In the genomic region with DNA sequence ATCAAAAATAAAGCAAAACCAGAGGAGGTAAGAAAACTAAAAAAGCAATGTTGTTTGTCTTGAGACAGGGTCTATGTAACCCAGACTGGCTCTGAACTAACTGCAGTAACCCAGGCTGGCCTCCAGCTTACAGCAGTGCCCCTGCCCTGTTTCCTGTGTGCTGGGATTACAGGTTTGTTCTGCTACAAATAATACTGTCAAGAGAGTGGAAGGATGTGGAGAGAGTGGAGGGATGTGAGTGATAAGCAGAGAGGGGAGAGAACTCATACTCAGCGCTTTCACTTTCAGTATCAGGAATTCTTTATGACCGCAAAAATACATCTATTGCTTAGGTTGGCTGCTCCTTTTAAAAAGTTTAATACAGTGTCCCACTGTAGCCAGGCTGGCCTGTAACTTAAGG, we compare ENCODE assay signal across 22 mouse cellular contexts. TPM values are rescaled to one million over a fixed set of nuclear protein-coding genes. Genes with fewer than 3 reads are reported as not detected.
DNase-seq lines count a peak whose midpoint lies in the region; ATAC-seq and TF ChIP-seq lines count a peak whose summit lies in the region.
"Had no signal": no experiment of that assay in that cellular context is flagged by ENCODE, and none has a peak within 500 bp of the region (broad histone marks: within the 10 kb centered on the region; RNA-seq: fewer than 3 reads in every experiment).

No protein-coding gene starts in this region.

- H3K9me3 ChIP-seq in heart, embryonic 15.5 days (replicated peaks): no peaks in the 10 kb centered on the region
- H3K9me3 ChIP-seq in heart, embryonic 10.5 days: no peaks in the 10 kb centered on the region
- H3K9me3 ChIP-seq in lung, postnatal 0 days (ENCODE audit: low read length): no peaks in the 10 kb centered on the region
- H3K9me3 ChIP-seq: forebrain, embryonic 15.5 days; hindbrain, embryonic 13.5 days; limb, embryonic 12.5 days had no signal

- TF ChIP-seq CTCF in lung, postnatal 0 days (IDR thresholded peaks at IDR 0.05): no peak

- no peak for DNase-seq in heart, embryonic 10.5 days (ENCODE audit: low spot score)
- DNase-seq in lung, postnatal 0 days (ENCODE audit: low spot score): no peak
- DNase-seq in lung, postnatal 14 days: no peak
- peak; percentile 59 for DNase-seq in naive thymus-derived CD4-positive, alpha-beta T cell, adult 2 months (ENCODE audit: low read depth)
- no peak for DNase-seq in layer of hippocampus, adult 9-10 months (ENCODE audit: low spot score)
- no peak for DNase-seq in heart, postnatal 36 days
- DNase-seq: adrenal gland, postnatal 25 days; cerebellum, adult 9-11 months; kidney, adult 18-20 months; lung, adult 18-20 months; spleen, adult 18-20 months; thymus, postnatal 4 days had no signal

- no peak for ATAC-seq in heart, embryonic 15.5 days (replicated peaks; ENCODE audit: insufficient number of reproducible peaks, insufficient read depth, low FRiP score, low read depth)
- no peak for ATAC-seq in lung, postnatal 0 days
- peak; percentile 48 for ATAC-seq in granulocyte monocyte progenitor cell, adult 5-6 weeks (replicated peaks; ENCODE audit: poor library complexity, severe bottlenecking)
- ATAC-seq: forebrain, embryonic 15.5 days had no signal

- no peaks in the 10 kb centered on the region for H3K27me3 ChIP-seq in heart, embryonic 15.5 days
- no peaks in the 10 kb centered on the region for H3K27me3 ChIP-seq in heart, embryonic 10.5 days (ENCODE audit: insufficient read depth, poor library complexity, severe bottlenecking)
- H3K27me3 ChIP-seq in lung, postnatal 0 days (replicated peaks; ENCODE audit: insufficient read depth, low read length): no peaks in the 10 kb centered on the region
- H3K27me3 ChIP-seq: forebrain, embryonic 15.5 days; hindbrain, embryonic 13.5 days; limb, embryonic 12.5 days had no signal

- no peak for TF ChIP-seq EP300 in lung, postnatal 0 days (IDR thresholded peaks at IDR 0.05)

- H3K27ac ChIP-seq in heart, embryonic 15.5 days: peak overlapping the region; percentile 21; the same call in 1 of the 2 replicates
- no peak overlapping the region for H3K27ac ChIP-seq in heart, embryonic 10.5 days
- H3K27ac ChIP-seq in lung, postnatal 0 days (ENCODE audit: low read length): no peak overlapping the region
- H3K27ac ChIP-seq: forebrain, embryonic 15.5 days; hindbrain, embryonic 13.5 days; limb, embryonic 12.5 days had no signal

- no peak overlapping the region for H3K9ac ChIP-seq in heart, embryonic 15.5 days
- no peak overlapping the region for H3K9ac ChIP-seq in lung, postnatal 0 days (replicated peaks; ENCODE audit: low read depth)
- H3K9ac ChIP-seq: forebrain, embryonic 15.5 days; hindbrain, embryonic 13.5 days; limb, embryonic 12.5 days had no signal

- no peak overlapping the region for H3K4me3 ChIP-seq in heart, embryonic 15.5 days
- no peak overlapping the region for H3K4me3 ChIP-seq in heart, embryonic 10.5 days
- no peak overlapping the region for H3K4me3 ChIP-seq in lung, postnatal 0 days (ENCODE audit: low read depth, low read length)
- H3K4me3 ChIP-seq: forebrain, embryonic 15.5 days; hindbrain, embryonic 13.5 days; limb, embryonic 12.5 days had no signal

- intact Hi-C loops in heart, postnatal 36 days (cut with DNase I): no loop called here

- no peaks in the 10 kb centered on the region for H3K36me3 ChIP-seq in heart, embryonic 15.5 days
- H3K36me3 ChIP-seq in heart, embryonic 10.5 days: peaks cover 8% of the 10 kb centered on the region; the same call in 1 of the 2 replicates
- no peaks in the 10 kb centered on the region for H3K36me3 ChIP-seq in lung, postnatal 0 days (ENCODE audit: insufficient read depth, low read length)
- H3K36me3 ChIP-seq: forebrain, embryonic 15.5 days had no signal

- WGBS in heart, embryonic 15.5 days: 58% methylated on average over 2 of the region's 2 CpGs
- WGBS in heart, embryonic 10.5 days: 77% methylated on average over 2 of the region's 2 CpGs
- 50% methylated on average over 2 of the region's 2 CpGs for WGBS in lung, postnatal 0 days

- peaks cover 6% of the 10 kb centered on the region; the same call in 1 of the 2 replicates for H3K4me1 ChIP-seq in heart, embryonic 15.5 days (replicated peaks)
- no peaks in the 10 kb centered on the region for H3K4me1 ChIP-seq in heart, embryonic 10.5 days
- peaks cover 4% of the 10 kb centered on the region; the same call in 1 of the 2 replicates for H3K4me1 ChIP-seq in lung, postnatal 0 days (ENCODE audit: insufficient read depth, low read depth, low read length)
- H3K4me1 ChIP-seq: forebrain, embryonic 15.5 days; limb, embryonic 12.5 days had no signal

- no peak overlapping the region for H3K4me2 ChIP-seq in heart, embryonic 15.5 days
- H3K4me2 ChIP-seq in lung, postnatal 0 days (replicated peaks; ENCODE audit: low read depth, low read length): 0 out of 2 replicates have a peak overlapping the region, but pooled peaks have one; percentile 17
- H3K4me2 ChIP-seq: forebrain, embryonic 15.5 days; hindbrain, embryonic 13.5 days; limb, embryonic 12.5 days had no signal

RNA-seq across cellular contexts. Expression of a gene that starts 8.4 kb away (rescaled TPM):
- polyA plus RNA-seq in heart, embryonic 15.5 days (2015; fragmentation: Nextera tagmentation; extraction: Ambion mirVana): 4.2 and 5.4 TPM in 2 replicates
- 3.0 and 3.6 TPM in 2 replicates for polyA plus RNA-seq in heart, embryonic 10.5 days (2016; fragmentation: Nextera tagmentation; extraction: Ambion mirVana)
- polyA plus RNA-seq in lung, postnatal 0 days (2015; fragmentation: Nextera tagmentation; extraction: Ambion mirVana): 62.9 and 88.1 TPM in 2 replicates
- 24.4 and 27.4 TPM in 2 replicates for total RNA-seq in granulocyte monocyte progenitor cell, adult 5-6 weeks (2014; fragmentation: Nextera tagmentation)
- 50.9 and 53.6 TPM in 2 replicates for total RNA-seq in granulocyte monocyte progenitor cell, adult 5-6 weeks (2017)
- total RNA-seq in heart, postnatal 36 days (2021): 10 to 100 TPM; 46.3 to 62.3 TPM

RNA-seq across cellular contexts. Expression of a gene that starts 22.4 kb away (rescaled TPM):
- not detected in 2 replicates for polyA plus RNA-seq in heart, embryonic 15.5 days (2015; fragmentation: Nextera tagmentation; extraction: Ambion mirVana)
- polyA plus RNA-seq in heart, embryonic 10.5 days (2016; fragmentation: Nextera tagmentation; extraction: Ambion mirVana): not detected in 2 replicates
- polyA plus RNA-seq in lung, postnatal 0 days (2015; fragmentation: Nextera tagmentation; extraction: Ambion mirVana): 0.12 TPM in 2 replicates
- total RNA-seq in granulocyte monocyte progenitor cell, adult 5-6 weeks (2014; fragmentation: Nextera tagmentation): not detected in 2 replicates
- total RNA-seq in granulocyte monocyte progenitor cell, adult 5-6 weeks (2017): not detected in 2 replicates
- not detected for total RNA-seq in heart, postnatal 36 days (2021)
- total RNA-seq: adrenal gland, postnatal 25 days had no signal
- polyA plus RNA-seq: C2C12; forebrain, embryonic 15.5 days; large intestine, adult 2 months had no signal

RNA-seq across cellular contexts. Expression of a gene that starts 31.7 kb away (rescaled TPM):
- polyA plus RNA-seq in heart, embryonic 15.5 days (2015; fragmentation: Nextera tagmentation; extraction: Ambion mirVana): not detected in 2 replicates
- not detected in 2 replicates for polyA plus RNA-seq in heart, embryonic 10.5 days (2016; fragmentation: Nextera tagmentation; extraction: Ambion mirVana)
- polyA plus RNA-seq in lung, postnatal 0 days (2015; fragmentation: Nextera tagmentation; extraction: Ambion mirVana): not detected in 2 replicates
- total RNA-seq in granulocyte monocyte progenitor cell, adult 5-6 weeks (2014; fragmentation: Nextera tagmentation): not detected in 2 replicates
- not detected in 2 replicates for total RNA-seq in granulocyte monocyte progenitor cell, adult 5-6 weeks (2017)
- not detected for total RNA-seq in heart, postnatal 36 days (2021)
- total RNA-seq: adrenal gland, postnatal 25 days; gastrocnemius, adult 8-10 months; heart, adult 8-10 months; MEL had no signal
- polyA plus RNA-seq: C2C12; forebrain, embryonic 15.5 days; hindbrain, embryonic 13.5 days; large intestine, adult 2 months; limb, embryonic 12.5 days had no signal

RNA-seq across cellular contexts. Expression of a gene that starts 40.6 kb away (rescaled TPM):
- not detected in 2 replicates for polyA plus RNA-seq in heart, embryonic 15.5 days (2015; fragmentation: Nextera tagmentation; extraction: Ambion mirVana)
- polyA plus RNA-seq in heart, embryonic 10.5 days (2016; fragmentation: Nextera tagmentation; extraction: Ambion mirVana): 0.33 TPM in 1 of 2 replicates, not detected in the other
- not detected in 2 replicates for polyA plus RNA-seq in lung, postnatal 0 days (2015; fragmentation: Nextera tagmentation; extraction: Ambion mirVana)
- not detected in 2 replicates for total RNA-seq in granulocyte monocyte progenitor cell, adult 5-6 weeks (2014; fragmentation: Nextera tagmentation)
- not detected in 2 replicates for total RNA-seq in granulocyte monocyte progenitor cell, adult 5-6 weeks (2017)
- total RNA-seq in heart, postnatal 36 days (2021): not detected
- total RNA-seq: MEL had no signal
- polyA plus RNA-seq: C2C12; forebrain, embryonic 15.5 days; large intestine, adult 2 months had no signal

RNA-seq across cellular contexts. Expression of a gene that starts 40.7 kb away (rescaled TPM):
- polyA plus RNA-seq in heart, embryonic 15.5 days (2015; fragmentation: Nextera tagmentation; extraction: Ambion mirVana): not detected in 2 replicates
- polyA plus RNA-seq in heart, embryonic 10.5 days (2016; fragmentation: Nextera tagmentation; extraction: Ambion mirVana): not detected in 2 replicates
- polyA plus RNA-seq in lung, postnatal 0 days (2015; fragmentation: Nextera tagmentation; extraction: Ambion mirVana): 0.11 and 0.19 TPM in 2 replicates
- total RNA-seq in granulocyte monocyte progenitor cell, adult 5-6 weeks (2014; fragmentation: Nextera tagmentation): not detected in 2 replicates
- not detected in 2 replicates for total RNA-seq in granulocyte monocyte progenitor cell, adult 5-6 weeks (2017)
- total RNA-seq in heart, postnatal 36 days (2021): 1 to 10 TPM in 1 of 2 experiments, under 1 TPM in 1; 0.89 to 1.0 TPM
- total RNA-seq: MEL had no signal
- polyA plus RNA-seq: C2C12; forebrain, embryonic 15.5 days; hindbrain, embryonic 13.5 days; large intestine, adult 2 months; limb, embryonic 12.5 days had no signal
